In the genomic region with DNA sequence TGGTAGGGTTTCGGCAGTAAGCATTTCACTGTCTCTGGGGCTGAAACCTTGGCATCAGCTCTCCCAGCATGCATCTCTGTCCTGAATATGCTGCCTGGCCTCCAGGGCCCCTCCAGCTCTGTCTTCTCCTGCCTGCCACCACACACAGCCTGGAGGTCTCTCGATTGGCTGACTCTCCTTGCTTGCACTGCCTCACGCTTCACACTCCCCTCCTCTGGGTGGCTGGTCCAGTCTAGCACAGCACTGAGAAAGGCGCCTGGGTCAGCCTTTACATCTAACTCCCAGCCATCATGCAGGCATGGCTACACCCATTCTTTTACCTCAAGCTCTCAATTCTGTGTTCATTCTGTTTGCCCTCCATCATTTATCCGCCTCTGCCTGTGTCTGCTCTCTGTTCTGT, we compare ENCODE assay signal across 15 mouse cellular contexts.
DNase-seq lines count a peak whose midpoint lies in the region; ATAC-seq and TF ChIP-seq lines count a peak whose summit lies in the region.
"Had no signal": no experiment of that assay in that cellular context is flagged by ENCODE, and none has a peak within 500 bp of the region (broad histone marks: within the 10 kb centered on the region; RNA-seq: fewer than 3 reads in every experiment).

No protein-coding gene starts in this region.

- H3K36me3 ChIP-seq in forebrain, embryonic 12.5 days (replicated peaks): no peaks in the 10 kb centered on the region
- H3K36me3 ChIP-seq in forebrain, embryonic 10.5 days (replicated peaks): peaks cover 14% of the 10 kb centered on the region
- no peaks in the 10 kb centered on the region for H3K36me3 ChIP-seq in hindbrain, embryonic 11.5 days (ENCODE audit: control insufficient read depth, insufficient read depth, low read length)
- no peaks in the 10 kb centered on the region for H3K36me3 ChIP-seq in midbrain, postnatal 0 days (ENCODE audit: insufficient read depth, low read length)

- WGBS in forebrain, embryonic 12.5 days: 49% methylated on average over 5 of the region's 5 CpGs
- 63% methylated on average over 5 of the region's 5 CpGs for WGBS in forebrain, embryonic 10.5 days
- WGBS in hindbrain, embryonic 11.5 days: 67% methylated on average over 5 of the region's 5 CpGs
- 71% methylated on average over 5 of the region's 5 CpGs for WGBS in midbrain, postnatal 0 days

- no peak for TF ChIP-seq CTCF in brain, embryonic 14.5 days (IDR thresholded peaks at IDR 0.05; ENCODE audit: borderline replicate concordance, extremely low read depth, insufficient read depth, insufficient read length)
- TF ChIP-seq CTCF in midbrain, postnatal 0 days (IDR thresholded peaks at IDR 0.05): no peak
- TF ChIP-seq CTCF in gastrocnemius, adult 2 months (IDR thresholded peaks at IDR 0.05): no peak

- no peak for TF ChIP-seq POLR2A in brain, embryonic 14.5 days (IDR thresholded peaks at IDR 0.05; ENCODE audit: borderline replicate concordance, extremely low read depth, insufficient read depth, insufficient read length, poor library complexity, severe bottlenecking)

- H3K4me2 ChIP-seq in forebrain, embryonic 12.5 days: no peak overlapping the region
- H3K4me2 ChIP-seq in hindbrain, embryonic 11.5 days (replicated peaks; ENCODE audit: low read depth, low read length): no peak overlapping the region
- H3K4me2 ChIP-seq in midbrain, postnatal 0 days (ENCODE audit: low read depth, low read length, poor library complexity, severe bottlenecking): no peak overlapping the region

- H3K9ac ChIP-seq in forebrain, embryonic 12.5 days: no peak overlapping the region
- no peak overlapping the region for H3K9ac ChIP-seq in hindbrain, embryonic 11.5 days (ENCODE audit: low read depth, low read length)
- no peak overlapping the region for H3K9ac ChIP-seq in midbrain, postnatal 0 days (replicated peaks; ENCODE audit: low read length, poor library complexity, severe bottlenecking)
- H3K9ac ChIP-seq: liver, embryonic 14.5 days had no signal

- no peak overlapping the region for H3K27ac ChIP-seq in forebrain, embryonic 12.5 days
- no peak overlapping the region for H3K27ac ChIP-seq in forebrain, embryonic 10.5 days
- H3K27ac ChIP-seq in hindbrain, embryonic 11.5 days (ENCODE audit: low read depth, low read length): no peak overlapping the region
- H3K27ac ChIP-seq in midbrain, postnatal 0 days (ENCODE audit: low read depth, low read length): no peak overlapping the region
- H3K27ac ChIP-seq in gastrocnemius, adult 2 months: no peak overlapping the region
- H3K27ac ChIP-seq: heart, embryonic 10.5 days; kidney, postnatal 0 days; liver, embryonic 14.5 days; macrophage had no signal

- intact Hi-C loops in gastrocnemius, adult 2 months (cut with DNase I): loop anchor here (5.0 kb wide), 1 partner anchor 86 kb away; no protein-coding TSS in a partner anchor

- peaks cover 39% of the 10 kb centered on the region for H3K4me1 ChIP-seq in forebrain, embryonic 12.5 days
- H3K4me1 ChIP-seq in forebrain, embryonic 10.5 days: peaks cover 57% of the 10 kb centered on the region
- peaks cover 3% of the 10 kb centered on the region; the same call in 1 of the 2 replicates for H3K4me1 ChIP-seq in hindbrain, embryonic 11.5 days (replicated peaks; ENCODE audit: control insufficient read depth, insufficient read depth, low read length)
- H3K4me1 ChIP-seq in midbrain, postnatal 0 days (ENCODE audit: insufficient read depth, low read length): peaks cover 7% of the 10 kb centered on the region; the same call in 1 of the 2 replicates

- peak; percentile 77 for ATAC-seq in forebrain, embryonic 12.5 days (ENCODE audit: low FRiP score)
- ATAC-seq in hindbrain, embryonic 11.5 days (ENCODE audit: low FRiP score): 0 out of 2 replicates have a peak, but pooled peaks have one; percentile 55
- peak; percentile 50; the same call in 1 of the 2 replicates for ATAC-seq in midbrain, postnatal 0 days (ENCODE audit: low FRiP score)

- no peaks in the 10 kb centered on the region for H3K27me3 ChIP-seq in forebrain, embryonic 12.5 days
- H3K27me3 ChIP-seq in forebrain, embryonic 10.5 days (ENCODE audit: poor library complexity, severe bottlenecking): no peaks in the 10 kb centered on the region
- H3K27me3 ChIP-seq in hindbrain, embryonic 11.5 days (ENCODE audit: control insufficient read depth, insufficient read depth, low read length): no peaks in the 10 kb centered on the region
- no peaks in the 10 kb centered on the region for H3K27me3 ChIP-seq in midbrain, postnatal 0 days (ENCODE audit: insufficient read depth, low read length)

- H3K9me3 ChIP-seq in forebrain, embryonic 12.5 days: no peaks in the 10 kb centered on the region
- no peaks in the 10 kb centered on the region for H3K9me3 ChIP-seq in forebrain, embryonic 10.5 days
- H3K9me3 ChIP-seq in hindbrain, embryonic 11.5 days (ENCODE audit: control insufficient read depth, low read length): no peaks in the 10 kb centered on the region
- no peaks in the 10 kb centered on the region for H3K9me3 ChIP-seq in midbrain, postnatal 0 days (ENCODE audit: low read length)
- H3K9me3 ChIP-seq: heart, embryonic 10.5 days had no signal

- no peak overlapping the region for H3K4me3 ChIP-seq in forebrain, embryonic 12.5 days (replicated peaks)
- no peak overlapping the region for H3K4me3 ChIP-seq in forebrain, embryonic 10.5 days
- no peak overlapping the region for H3K4me3 ChIP-seq in hindbrain, embryonic 11.5 days (ENCODE audit: low read depth, low read length)
- H3K4me3 ChIP-seq in midbrain, postnatal 0 days (ENCODE audit: low read depth, low read length): no peak overlapping the region
- no peak overlapping the region for H3K4me3 ChIP-seq in gastrocnemius, adult 2 months
- H3K4me3 ChIP-seq: heart, embryonic 10.5 days had no signal

- no peak for DNase-seq in forebrain, embryonic 10.5 days (ENCODE audit: extremely low spot score, low spot score)
- peak; percentile 43 for DNase-seq in brain, embryonic 14.5 days (ENCODE audit: low read depth)
- no peak for DNase-seq in hindbrain, embryonic 11.5 days (ENCODE audit: low spot score)
- no peak for DNase-seq in midbrain, postnatal 0 days (ENCODE audit: low spot score)
- no peak for DNase-seq in frontal cortex, postnatal 25 days (ENCODE audit: low spot score in 2 of 2)
- DNase-seq in adrenal gland, postnatal 36 days: no peak
- DNase-seq in gastrocnemius, adult 2 months: no peak
- DNase-seq: B cell, adult 2 months; cerebellum, adult 9-11 months; thymus, adult 18-20 months had no signal
